Mouse (Mus musculus): Measurements from ENCODE around the gene Tnn.

DNA sequence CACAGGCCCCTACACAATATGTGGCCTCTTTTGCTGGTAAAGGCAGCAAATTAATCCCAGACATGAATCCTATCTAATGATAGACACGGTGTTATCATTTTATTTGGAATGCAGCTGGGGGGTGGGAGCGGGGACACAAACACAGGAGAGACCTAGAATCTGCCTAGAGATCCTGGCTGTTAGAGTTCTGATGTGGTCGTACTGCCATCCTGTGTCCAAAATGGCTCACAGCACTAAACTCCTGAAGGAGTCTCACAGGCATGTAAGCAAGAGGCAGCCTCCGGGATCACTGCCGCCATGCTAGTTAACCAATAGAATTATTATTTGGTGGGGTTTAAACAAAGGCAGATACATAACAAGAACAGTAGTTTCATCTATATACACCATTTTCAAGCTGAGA lies 31.1 kb upstream of the Tnn start:
- peak; percentile 57 for TF ChIP-seq CTCF (IDR thresholded peaks at IDR 0.05; ENCODE audit: low read depth)
- no peak for TF ChIP-seq EP300 (IDR thresholded peaks at IDR 0.05; ENCODE audit: low read depth)

Measured in liver, postnatal 0 days (tissue).